Comparison of ENCODE assay signal across 8 mouse cellular contexts in the genomic region with DNA sequence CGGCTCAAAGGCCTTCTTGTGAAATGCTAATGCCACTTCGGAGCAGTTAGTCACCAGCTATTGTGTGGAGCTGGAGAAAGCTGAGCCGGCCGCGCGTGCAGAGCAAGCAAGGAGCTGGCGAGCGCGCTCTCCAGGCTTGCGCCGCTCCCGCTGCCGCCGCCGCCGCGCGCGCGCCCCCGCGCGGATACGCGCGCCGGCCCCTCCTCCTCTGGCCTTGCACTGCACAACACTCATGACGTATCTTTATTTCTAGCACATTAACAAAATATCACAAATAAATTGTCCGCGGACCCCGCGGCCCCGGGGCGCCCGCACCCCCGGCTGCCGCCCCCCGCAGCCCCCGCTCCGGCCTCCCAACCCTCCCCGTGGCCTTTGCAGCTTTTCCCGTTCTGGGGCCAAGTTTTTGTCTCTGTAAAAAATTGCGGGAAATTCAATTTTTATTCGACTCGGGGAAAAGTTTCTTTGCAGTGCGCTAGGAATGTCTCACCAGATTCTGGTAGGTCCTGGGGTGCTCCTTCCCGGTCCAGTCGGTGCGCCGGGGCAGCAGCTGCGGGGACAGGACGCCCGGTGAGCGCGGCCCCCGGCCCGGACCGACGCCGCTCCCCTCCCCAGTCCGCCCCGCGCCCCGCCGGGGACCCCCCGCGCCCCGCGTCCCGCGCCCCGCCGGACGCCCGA. TPM values are rescaled to one million over a fixed set of nuclear protein-coding genes. Genes with fewer than 3 reads are reported as not detected.
DNase-seq lines count a peak whose midpoint lies in the region; ATAC-seq and TF ChIP-seq lines count a peak whose summit lies in the region.

No protein-coding gene starts in this region.

- H3K27me3 ChIP-seq in E14TG2a.4 (ENCODE audit: insufficient read depth, low read length), result no peaks in the 10 kb centered on the region
- H3K27me3 ChIP-seq in forebrain, embryonic 11.5 days (ENCODE audit: control insufficient read depth, insufficient read depth, low read length), result no peaks in the 10 kb centered on the region
- no peaks in the 10 kb centered on the region for H3K27me3 ChIP-seq in heart, embryonic 16.5 days (ENCODE audit: control insufficient read depth, insufficient read depth, low read length)
- H3K27me3 ChIP-seq in liver, embryonic 15.5 days, result no peaks in the 10 kb centered on the region
- H3K27me3 ChIP-seq in neural tube, embryonic 11.5 days (ENCODE audit: control insufficient read depth, insufficient read depth, low read length), result no peaks in the 10 kb centered on the region
- H3K27me3 ChIP-seq in stomach, embryonic 16.5 days (ENCODE audit: control insufficient read depth, insufficient read depth, low read length), result no peaks in the 10 kb centered on the region

- peaks cover 13% of the 10 kb centered on the region for H3K36me3 ChIP-seq in E14TG2a.4 (ENCODE audit: insufficient read depth, low read length)
- H3K36me3 ChIP-seq in forebrain, embryonic 11.5 days (ENCODE audit: control insufficient read depth, insufficient read depth, low read length), result no peaks in the 10 kb centered on the region
- peaks cover 2% of the 10 kb centered on the region; the same call in 1 of the 2 replicates for H3K36me3 ChIP-seq in heart, embryonic 16.5 days (ENCODE audit: control insufficient read depth, insufficient read depth)
- H3K36me3 ChIP-seq in liver, embryonic 15.5 days (replicated peaks), result peaks cover 4% of the 10 kb centered on the region; the same call in 1 of the 2 replicates
- H3K36me3 ChIP-seq in neural tube, embryonic 11.5 days (ENCODE audit: control insufficient read depth, insufficient read depth, low read length), result no peaks in the 10 kb centered on the region
- no peaks in the 10 kb centered on the region for H3K36me3 ChIP-seq in stomach, embryonic 16.5 days (ENCODE audit: control insufficient read depth, insufficient read depth, low read length)

- ATAC-seq in forebrain, embryonic 11.5 days (replicated peaks; ENCODE audit: low FRiP score), result peak; percentile 84
- ATAC-seq in heart, embryonic 16.5 days (replicated peaks; ENCODE audit: extremely low read depth, insufficient read depth, low FRiP score), result peak; percentile 85
- peak; percentile 76 for ATAC-seq in liver, embryonic 15.5 days (ENCODE audit: insufficient read depth)
- peak; percentile 74 for ATAC-seq in neural tube, embryonic 11.5 days (ENCODE audit: insufficient read depth, low FRiP score, low TSS enrichment)
- ATAC-seq in stomach, embryonic 16.5 days (ENCODE audit: insufficient read depth, low FRiP score), result peak; percentile 89

- H3K4me1 ChIP-seq in E14TG2a.4 (replicated peaks; ENCODE audit: low read depth, low read length), result peaks cover 44% of the 10 kb centered on the region
- H3K4me1 ChIP-seq in forebrain, embryonic 11.5 days (replicated peaks; ENCODE audit: control insufficient read depth, insufficient read depth, low read length), result peaks cover 3% of the 10 kb centered on the region; the same call in 1 of the 2 replicates
- H3K4me1 ChIP-seq in heart, embryonic 16.5 days (ENCODE audit: control insufficient read depth, insufficient read depth, low read length), result peaks cover 11% of the 10 kb centered on the region
- H3K4me1 ChIP-seq in liver, embryonic 15.5 days (replicated peaks), result peaks cover 17% of the 10 kb centered on the region
- peaks cover 6% of the 10 kb centered on the region; the same call in 1 of the 2 replicates for H3K4me1 ChIP-seq in neural tube, embryonic 11.5 days (ENCODE audit: control insufficient read depth, insufficient read depth, low read length)
- peaks cover 3% of the 10 kb centered on the region for H3K4me1 ChIP-seq in stomach, embryonic 16.5 days (ENCODE audit: control insufficient read depth, insufficient read depth, low read length)

- no peak for TF ChIP-seq CTCF in E14TG2a.4 (conservative IDR thresholded peaks at IDR 0.05; ENCODE audit: low read length)

- WGBS in forebrain, embryonic 11.5 days, result under 1% methylated on average over 63 of the region's 75 CpGs
- under 1% methylated on average over 74 of the region's 75 CpGs for WGBS in heart, embryonic 16.5 days
- WGBS in liver, embryonic 15.5 days (ENCODE audit: insufficient replicate concordance), result under 1% methylated on average over 75 of the region's 75 CpGs
- under 1% methylated on average over 69 of the region's 75 CpGs for WGBS in neural tube, embryonic 11.5 days
- under 1% methylated on average over 66 of the region's 75 CpGs for WGBS in stomach, embryonic 16.5 days

- H3K4me3 ChIP-seq in E14TG2a.4 (replicated peaks; ENCODE audit: low read length), result peak overlapping the region; percentile 89
- H3K4me3 ChIP-seq in forebrain, embryonic 11.5 days (ENCODE audit: low read depth, low read length), result peak overlapping the region; percentile 99
- peak overlapping the region; percentile 95 for H3K4me3 ChIP-seq in heart, embryonic 16.5 days (ENCODE audit: low read length)
- peak overlapping the region; percentile 96 for H3K4me3 ChIP-seq in liver, embryonic 15.5 days (replicated peaks)
- H3K4me3 ChIP-seq in neural tube, embryonic 11.5 days (ENCODE audit: low read depth, low read length), result peak overlapping the region; percentile 97
- peak overlapping the region; percentile 93 for H3K4me3 ChIP-seq in stomach, embryonic 16.5 days (replicated peaks; ENCODE audit: low read length)

- H3K27ac ChIP-seq in forebrain, embryonic 11.5 days (ENCODE audit: low read depth, low read length), result peak overlapping the region; percentile 99
- peak overlapping the region; percentile 100 for H3K27ac ChIP-seq in heart, embryonic 16.5 days (ENCODE audit: low read length)
- peak overlapping the region; percentile 98 for H3K27ac ChIP-seq in liver, embryonic 15.5 days (replicated peaks)
- peak overlapping the region; percentile 90 for H3K27ac ChIP-seq in neural tube, embryonic 11.5 days (ENCODE audit: low read depth, low read length)
- H3K27ac ChIP-seq in stomach, embryonic 16.5 days (ENCODE audit: low read length), result peak overlapping the region; percentile 99

- H3K9me3 ChIP-seq in E14TG2a.4 (ENCODE audit: low read length), result no peaks in the 10 kb centered on the region
- no peaks in the 10 kb centered on the region for H3K9me3 ChIP-seq in forebrain, embryonic 11.5 days (ENCODE audit: control insufficient read depth, low read length)
- H3K9me3 ChIP-seq in heart, embryonic 16.5 days (replicated peaks; ENCODE audit: control insufficient read depth, low read length), result no peaks in the 10 kb centered on the region
- H3K9me3 ChIP-seq in liver, embryonic 15.5 days (replicated peaks), result no peaks in the 10 kb centered on the region
- no peaks in the 10 kb centered on the region for H3K9me3 ChIP-seq in neural tube, embryonic 11.5 days (ENCODE audit: control insufficient read depth, low read length)
- H3K9me3 ChIP-seq in stomach, embryonic 16.5 days (replicated peaks; ENCODE audit: control insufficient read depth, low read length), result no peaks in the 10 kb centered on the region

- peak overlapping the region; percentile 60 for H3K4me2 ChIP-seq in forebrain, embryonic 11.5 days (ENCODE audit: low read depth, low read length, severe bottlenecking)
- H3K4me2 ChIP-seq in heart, embryonic 16.5 days (ENCODE audit: low read depth, low read length), result peak overlapping the region; percentile 62
- H3K4me2 ChIP-seq in liver, embryonic 15.5 days, result peak overlapping the region; percentile 82
- H3K4me2 ChIP-seq in neural tube, embryonic 11.5 days (ENCODE audit: low read depth), result peak overlapping the region; percentile 78
- peak overlapping the region; percentile 63 for H3K4me2 ChIP-seq in stomach, embryonic 16.5 days (ENCODE audit: low read depth, low read length)

- peak overlapping the region; percentile 99 for H3K9ac ChIP-seq in forebrain, embryonic 11.5 days (ENCODE audit: low read length)
- peak overlapping the region; percentile 97 for H3K9ac ChIP-seq in heart, embryonic 16.5 days (ENCODE audit: low read length)
- peak overlapping the region; percentile 96 for H3K9ac ChIP-seq in liver, embryonic 15.5 days
- H3K9ac ChIP-seq in neural tube, embryonic 11.5 days (ENCODE audit: low read length), result peak overlapping the region; percentile 99
- peak overlapping the region; percentile 97 for H3K9ac ChIP-seq in stomach, embryonic 16.5 days (ENCODE audit: low read length)

- peak; percentile 56 for DNase-seq in c-Kit-positive CD71-positive TER-119-negative erythroid progenitor cells, embryonic 14.5 days (ENCODE audit: low read depth)
- DNase-seq in forebrain, embryonic 11.5 days (ENCODE audit: low spot score), result peak; percentile 94
- DNase-seq in kidney, postnatal 36 days, result peak; percentile 91
- peak; percentile 91 for DNase-seq in neural tube, embryonic 11.5 days (ENCODE audit: low spot score)

RNA-seq across cellular contexts. Expression of a gene that starts 1.0 kb away (rescaled TPM):
- polyA plus RNA-seq in forebrain, embryonic 11.5 days (2014; fragmentation: Nextera tagmentation; extraction: Ambion mirVana), result 144 and 152 TPM in 2 replicates
- polyA plus RNA-seq in heart, embryonic 16.5 days (2015; fragmentation: Nextera tagmentation; extraction: Ambion mirVana), result 45.4 and 48.6 TPM in 2 replicates
- 20.6 and 22.6 TPM in 2 replicates for polyA plus RNA-seq in liver, embryonic 15.5 days (2015; fragmentation: Nextera tagmentation; extraction: Ambion mirVana)
- 124 TPM in 2 replicates for polyA plus RNA-seq in neural tube, embryonic 11.5 days (2014; fragmentation: Nextera tagmentation; extraction: Ambion mirVana)
- 53.8 and 60.1 TPM in 2 replicates for polyA plus RNA-seq in stomach, embryonic 16.5 days (2015; fragmentation: Nextera tagmentation; extraction: Ambion mirVana)

Comparison
In these comparisons a context has a peak if more than half of its experiments do, and no peak if none do; other contexts are left out.
1. Peak in every context shown above with its lines: DNase-seq, ATAC-seq, H3K4me3 ChIP-seq and H3K27ac ChIP-seq.